Mouse (Mus musculus) olfactory bulb, adult 2 months (tissue): ENCODE measurements at regions not wholly inside any gene's neighbourhood (a gene's known extent, or its start where the extent isn't known, plus 50 kb on each side); places are given as distances from the start of the nearest gene placed in this dataset.

Source experiments
- CTCF ChIP-seq: fragments of 200-500 bp; IDR thresholded peaks from 2 replicates; pipeline ENCODE4 v1.5.1; 2012; ENCODE audit warnings: low read depth, mild to moderate bottlenecking, low read length, moderate library complexity; ENCODE audit not compliant: insufficient read depth
- POLR2A ChIP-seq: fragments of 200-500 bp; IDR thresholded peaks from 2 replicates; pipeline ENCODE4 v1.6.1; 2012; ENCODE audit warnings: mild to moderate bottlenecking, low read depth, low read length, moderate library complexity; ENCODE audit not compliant: insufficient read depth

- TF ChIP-seq CTCF: no peak
- TF ChIP-seq POLR2A: no peak
Measured at GRCm38 (mm10) chr12:16260501-16260900, 350.3 kb downstream of the Lpin1 start.
